Mouse (Mus musculus) lung, postnatal 0 days (tissue): Measurements from ENCODE around the gene Itga9.

Experiments
- CTCF ChIP-seq: IDR thresholded peaks from 2 replicates; pipeline ENCODE4 v1.5.1; 2016; ENCODE audit warnings: antibody characterized with exemption, mild to moderate bottlenecking
- EP300 ChIP-seq: IDR thresholded peaks from 2 replicates; pipeline ENCODE4 v1.6.1; 2016; ENCODE audit warnings: antibody characterized with exemption, mild to moderate bottlenecking, control low read depth

- TF ChIP-seq CTCF = no peak
- TF ChIP-seq EP300 = no peak
Measured at GRCm38 (mm10) chr9:118705381-118706074, 99.0 kb downstream of the Itga9 start.
